Mouse (Mus musculus): ENCODE data around the gene Noa1. TPM values are rescaled to one million over a fixed set of nuclear protein-coding genes. Genes with fewer than 3 reads are reported as not detected.
A peak's percentile ranks its signal among the peaks of the same experiment; 100 is the strongest.

The Noa1 gene
- total RNA-seq, 2 experiments from 2014 or later = 12.8 to 18.0 TPM

GRCm38 (mm10) chr5:77290606-77291005, 19.3 kb downstream of the Noa1 start:
- DNase-seq = no peak

GRCm38 (mm10) chr5:77289686-77290085, 20.2 kb downstream of the Noa1 start:
- DNase-seq = no peak

- DNase-seq = no peak
Observed at GRCm38 (mm10) chr5:77287901-77288300, 22.0 kb downstream of the Noa1 start.

GRCm38 (mm10) chr5:77286904-77287303, 23.0 kb downstream of the Noa1 start:
- DNase-seq = no peak

GRCm38 (mm10) chr5:77285685-77286084, 24.2 kb downstream of the Noa1 start:
- no peak for DNase-seq

GRCm38 (mm10) chr5:77282242-77282641, 27.6 kb downstream of the Noa1 start:
- no peak for DNase-seq

- no peak for DNase-seq
Observed at GRCm38 (mm10) chr5:77281518-77282174, 28.2 kb downstream of the Noa1 start.

GRCm38 (mm10) chr5:77277204-77277603, 32.7 kb downstream of the Noa1 start:
- DNase-seq = no peak

- DNase-seq = no peak
Observed at GRCm38 (mm10) chr5:77275950-77276349, 33.9 kb downstream of the Noa1 start.

- no peak for DNase-seq
Observed at GRCm38 (mm10) chr5:77273151-77273550, 36.7 kb downstream of the Noa1 start.

- DNase-seq = no peak
Observed at GRCm38 (mm10) chr5:77269399-77269798, 40.5 kb downstream of the Noa1 start.

GRCm38 (mm10) chr5:77267957-77268624, 41.8 kb downstream of the Noa1 start:
- DNase-seq = no peak

- no peak for DNase-seq
Observed at GRCm38 (mm10) chr5:77267441-77267840, 42.4 kb downstream of the Noa1 start.

GRCm38 (mm10) chr5:77266886-77267401, 42.9 kb downstream of the Noa1 start:
- no peak for DNase-seq

- DNase-seq = peak; percentile 66
Observed at GRCm38 (mm10) chr5:77266066-77266885, 43.6 kb downstream of the Noa1 start.

- peak; percentile 77 for DNase-seq
Observed at GRCm38 (mm10) chr5:77265671-77266065, 44.2 kb downstream of the Noa1 start.

- peak; percentile 69 for DNase-seq
Observed at GRCm38 (mm10) chr5:77265081-77265670, 44.7 kb downstream of the Noa1 start, which contains the start of gene Rest. TSS of gene Rest (plus strand) at chr5:77265491.

GRCm38 (mm10) chr5:77262105-77262504, 47.8 kb downstream of the Noa1 start:
- no peak for DNase-seq

GRCm38 (mm10) chr5:77261137-77261536, 48.7 kb downstream of the Noa1 start:
- DNase-seq = no peak

GRCm38 (mm10) chr5:77260141-77260540, 49.7 kb downstream of the Noa1 start:
- no peak for DNase-seq

- DNase-seq = no peak
Observed at GRCm38 (mm10) chr5:77259315-77259714, 50.6 kb downstream of the Noa1 start.

- DNase-seq = no peak
Observed at GRCm38 (mm10) chr5:77257603-77258002, 52.3 kb downstream of the Noa1 start.
